Mouse (Mus musculus) kidney, postnatal 0 days (tissue): ENCODE results near the gene Slc4a1. TPM values are rescaled to one million over a fixed set of nuclear protein-coding genes. Genes with fewer than 3 reads are reported as not detected.

Source experiments
- ATAC-seq: fragments of 200-750 bp; cut with Nextera tagmentation; replicated peaks from 2 replicates; pipeline ENCODE4 v1.8.0; 2017; ENCODE audit warnings: low read depth, moderate number of reproducible peaks, moderate TSS enrichment, moderate library complexity; ENCODE audit not compliant: low FRiP score
- DNase-seq: peaks from one replicate; pipeline ENCODE4 v3.0.0-alpha.2; 2016; ENCODE audit warnings: low spot score
- H3K27ac ChIP-seq: fragments of 300-500 bp; sonication (generic); 2 replicates; pipeline ENCODE4 v1.5.1; 2014; ENCODE audit warnings: mild to moderate bottlenecking
- H3K27me3 ChIP-seq: fragments of 300-500 bp; sonication (generic); 2 replicates; pipeline ENCODE4 v1.6.1; 2014; ENCODE audit warnings: low read length, mixed read lengths; ENCODE audit not compliant: insufficient read depth
- H3K36me3 ChIP-seq: fragments of 300-500 bp; sonication (generic); 2 replicates; pipeline ENCODE4 v1.6.1; 2014; ENCODE audit warnings: low read length, mixed read lengths; ENCODE audit not compliant: insufficient read depth
- H3K4me1 ChIP-seq: fragments of 300-500 bp; sonication (generic); replicated peaks from 2 replicates; pipeline ENCODE4 v1.6.1; 2014; ENCODE audit warnings: antibody characterized with exemption, low read length, mixed read lengths; ENCODE audit not compliant: insufficient read depth
- H3K4me2 ChIP-seq: fragments of 300-500 bp; sonication (generic); 2 replicates; pipeline ENCODE4 v1.6.1; 2014; ENCODE audit warnings: mild to moderate bottlenecking, low read length, moderate library complexity, mixed read lengths
- H3K4me3 ChIP-seq: fragments of 300-500 bp; sonication (generic); replicated peaks from 2 replicates; pipeline ENCODE4 v1.5.1; 2014; ENCODE audit warnings: low read depth, low read length
- H3K9ac ChIP-seq: fragments of 300-500 bp; sonication (generic); 2 replicates; pipeline ENCODE4 v1.6.1; 2014; ENCODE audit warnings: low read depth, low read length
- H3K9me3 ChIP-seq: fragments of 300-500 bp; sonication (generic); replicated peaks from 2 replicates; pipeline ENCODE4 v1.6.1; 2016; ENCODE audit warnings: low read length, inconsistent platforms, mixed read lengths
- CTCF ChIP-seq: IDR thresholded peaks from 2 replicates; pipeline ENCODE4 v1.5.1; 2016; ENCODE audit warnings: antibody characterized with exemption, low read depth, mild to moderate bottlenecking, moderate library complexity
- WGBS: fragments of 180-500 bp; shearing (Covaris S2); extraction: QIAGEN DNeasy Blood & Tissue Kit; methylation state at CpG from one replicate; pipeline ENCODE4 v1.1.7; 2014; 5-methylcytosine and 5-hydroxymethylcytosine counted together
- polyA plus RNA-seq: library from polyadenylated mRNA; unstranded; fragments of >200 nt; fragmentation: Nextera tagmentation; extraction: Ambion mirVana; gene quantifications from 2 replicates; pipeline ENCODE4 v1.2.1, GENCODE M21; 2015

Gene Slc4a1
- polyA plus RNA-seq, 1 experiment from 2014 or later: 7.4 TPM

DNA sequence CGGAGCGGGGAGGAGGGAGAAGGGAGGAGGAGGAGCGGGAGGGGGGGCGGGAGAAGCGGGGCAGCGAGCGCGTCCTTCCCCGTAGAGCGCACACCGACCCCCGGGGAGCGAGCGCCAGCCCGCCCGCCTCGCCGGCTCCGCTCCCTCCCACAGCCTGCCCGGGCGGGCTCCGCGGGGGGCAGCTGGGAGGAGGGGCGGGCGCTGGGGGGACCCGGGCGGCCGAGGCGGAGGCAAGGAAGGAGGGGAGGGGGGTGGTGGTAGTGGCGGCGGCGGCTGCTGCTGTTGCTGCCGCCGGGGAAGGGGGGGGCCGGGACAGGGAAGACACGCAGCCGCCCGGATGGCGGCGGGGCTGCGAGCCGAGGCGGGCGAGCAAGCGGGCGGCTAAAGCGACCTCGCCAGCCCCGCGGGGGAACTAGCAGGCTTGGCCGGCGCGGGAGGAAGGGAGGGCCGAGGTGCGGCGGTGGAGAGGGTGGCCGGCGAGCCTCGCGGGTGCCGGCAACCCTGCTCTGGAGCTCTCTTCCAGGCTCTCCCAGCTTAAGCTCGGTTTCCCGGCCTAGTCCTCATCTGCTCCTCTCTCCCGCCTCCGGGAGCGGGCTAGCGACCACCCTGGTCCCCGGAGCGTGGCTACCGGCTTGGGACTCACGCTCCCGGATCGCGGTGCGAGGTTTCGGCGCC lies 48.0 kb downstream of the Slc4a1 start:
- no peaks in the 10 kb centered on the region for H3K9me3 ChIP-seq
- peak overlapping the region; percentile 99 for H3K4me3 ChIP-seq
- H3K9ac ChIP-seq: peak overlapping the region; percentile 97

DNA sequence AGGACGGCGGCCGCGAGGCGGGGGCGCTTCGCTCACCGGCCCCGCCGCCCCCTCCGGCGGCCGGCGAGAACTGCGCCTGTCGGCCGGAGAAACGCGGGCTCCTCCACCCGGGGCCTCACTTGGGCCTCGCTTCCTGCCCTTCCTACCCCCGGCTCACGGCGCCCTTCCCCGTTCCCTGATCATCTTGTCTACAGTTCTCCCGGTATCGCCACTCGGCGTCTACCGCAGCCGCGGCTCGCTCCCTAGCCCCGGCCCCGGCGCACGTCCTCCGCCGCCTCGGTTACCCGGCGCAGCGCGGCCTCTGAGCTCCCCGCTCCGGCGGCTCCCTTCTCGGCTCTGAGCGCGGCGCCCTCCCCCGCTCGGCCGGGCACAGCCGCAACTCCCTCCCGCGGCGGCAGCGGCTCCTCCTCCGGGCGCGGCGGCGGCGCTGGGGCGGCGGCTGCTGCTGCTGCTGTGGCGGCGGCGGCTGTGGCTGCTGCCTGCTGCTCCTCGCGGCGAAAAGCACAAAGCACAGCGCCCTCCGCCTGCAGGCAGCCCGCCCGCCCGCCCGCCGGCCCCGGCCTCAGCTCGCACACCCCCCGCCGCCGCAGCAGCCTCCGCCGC lies 48.6 kb downstream of the Slc4a1 start:
- no peak for TF ChIP-seq CTCF
- peak; percentile 23 for ATAC-seq

More for the DNA sequence above, 48.0 kb downstream of the Slc4a1 start:
- 0 out of 2 replicates have a peak, but pooled peaks cover 3% of the 10 kb centered on the region for H3K4me1 ChIP-seq
- ATAC-seq: peak; percentile 53
- peak; percentile 87 for DNase-seq
- no peak for TF ChIP-seq CTCF
- no peaks in the 10 kb centered on the region for H3K27me3 ChIP-seq
- peak overlapping the region; percentile 82 for H3K4me2 ChIP-seq
- under 1% methylated on average over 64 of the region's 77 CpGs for WGBS
- H3K27ac ChIP-seq: peak overlapping the region; percentile 99
- H3K36me3 ChIP-seq: peaks cover 17% of the 10 kb centered on the region

DNA sequence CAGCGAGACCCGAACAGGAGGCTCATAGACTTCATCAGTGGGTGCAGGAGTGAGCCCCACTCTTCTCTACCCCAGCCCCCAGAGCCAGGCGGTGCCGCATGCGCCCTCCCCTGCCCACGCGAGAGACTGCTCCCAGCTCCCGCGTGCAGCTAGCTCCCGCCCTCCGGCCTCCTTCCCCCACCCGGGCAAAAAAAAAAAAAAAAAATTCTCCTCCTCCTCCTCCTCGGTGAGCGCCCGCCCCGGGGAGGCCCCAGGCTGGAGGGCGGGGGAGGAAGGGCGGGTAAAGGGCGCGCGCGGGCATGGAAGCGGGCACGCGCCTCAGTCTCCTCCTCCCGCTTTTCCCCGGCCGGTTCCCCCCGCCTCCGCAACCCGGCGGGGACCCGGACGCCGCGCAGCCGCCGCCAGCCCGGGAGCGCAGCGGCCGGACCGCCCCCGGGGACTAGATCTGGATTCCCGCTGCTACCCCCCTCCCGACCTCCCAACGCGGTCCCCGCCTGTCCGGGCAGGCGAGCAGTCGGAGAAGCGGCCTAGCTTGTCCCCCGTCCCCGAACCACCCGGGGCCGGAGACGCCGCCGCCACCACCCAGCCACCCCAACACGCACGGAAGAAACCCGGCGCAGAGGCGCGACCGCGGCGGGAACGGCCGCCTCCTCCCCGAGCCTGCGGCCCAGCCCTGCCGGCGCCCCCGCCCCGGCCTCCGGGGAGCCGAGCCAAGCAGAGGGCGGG lies 49.3 kb downstream of the Slc4a1 start:
- Histone ChIP-seq H3K9me3 (no peaks in the 10 kb centered on the region), H3K27me3 (no peaks in the 10 kb centered on the region), H3K4me1 (0 out of 2 replicates have a peak, but pooled peaks cover 3% of the 10 kb centered on the region), H3K9ac (peak overlapping the region; percentile 97), H3K4me2 (peak overlapping the region; percentile 82), H3K36me3 (peaks cover 30% of the 10 kb centered on the region), H3K27ac (peak overlapping the region; percentile 99), H3K4me3 (peak overlapping the region; percentile 99)
- DNase-seq: peak; percentile 92
- WGBS: under 1% methylated on average over 32 of the region's 80 CpGs
- peak; percentile 23 for ATAC-seq
- no peak for TF ChIP-seq CTCF

More for the DNA sequence above, 48.6 kb downstream of the Slc4a1 start:
- no peaks in the 10 kb centered on the region for H3K9me3 ChIP-seq
- H3K27me3 ChIP-seq: no peaks in the 10 kb centered on the region
- peaks cover 24% of the 10 kb centered on the region for H3K36me3 ChIP-seq
- DNase-seq: peak; percentile 78
- peak overlapping the region; percentile 82 for H3K4me2 ChIP-seq
- H3K27ac ChIP-seq: peak overlapping the region; percentile 99
- WGBS: 0% methylated on average over 52 of the region's 87 CpGs
- peak overlapping the region; percentile 99 for H3K4me3 ChIP-seq
- 0 out of 2 replicates have a peak, but pooled peaks cover 3% of the 10 kb centered on the region for H3K4me1 ChIP-seq
- peak overlapping the region; percentile 97 for H3K9ac ChIP-seq

DNA sequence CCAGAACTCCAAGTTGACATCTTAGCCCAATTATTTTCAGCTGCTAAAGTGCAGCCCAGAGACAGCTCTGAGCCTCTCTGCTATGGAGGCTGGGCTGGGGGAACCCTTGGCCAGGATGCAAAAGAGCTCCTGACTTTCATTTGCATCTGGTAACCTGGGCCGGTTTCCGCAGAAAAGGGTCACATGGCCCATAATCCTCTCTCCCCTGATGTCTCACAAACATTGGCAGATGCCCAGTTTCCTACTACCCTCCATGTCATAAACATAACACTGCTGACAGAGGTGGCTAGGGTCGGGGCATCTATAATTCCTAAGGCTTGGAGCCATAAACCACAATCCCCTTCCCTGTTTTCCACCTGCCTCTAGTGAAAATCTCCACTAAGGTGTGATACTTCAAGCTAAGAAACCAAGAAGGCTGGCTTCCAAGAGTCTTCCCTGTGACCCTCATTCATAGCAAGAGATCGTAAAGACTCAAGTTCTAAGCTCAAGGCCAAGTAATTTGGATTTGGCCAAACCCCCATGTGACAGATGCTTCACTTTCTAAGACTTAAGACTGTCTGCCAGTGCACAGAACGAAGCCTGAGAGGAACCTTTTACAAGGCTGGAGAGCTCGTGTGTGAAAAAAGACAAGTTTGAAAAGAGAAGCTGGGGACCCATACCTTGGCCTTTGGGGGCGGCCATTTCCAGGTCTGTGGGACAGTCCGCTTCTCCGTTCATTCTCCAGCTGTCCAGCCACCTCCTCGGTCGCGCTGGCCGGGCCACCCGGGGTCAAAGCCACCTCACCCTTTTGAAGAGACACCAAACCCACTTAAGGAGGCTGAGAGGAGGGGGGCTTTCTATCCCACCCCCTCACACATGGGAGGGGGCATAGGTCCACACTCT lies 50.1 kb downstream of the Slc4a1 start:
- H3K4me3 ChIP-seq: peak overlapping the region; percentile 99
- H3K27ac ChIP-seq: peak overlapping the region; percentile 99
- ATAC-seq (no peak), DNase-seq (no peak)
- H3K4me1 ChIP-seq: peaks cover 5% of the 10 kb centered on the region; the same call in 1 of the 2 replicates
- peaks cover 30% of the 10 kb centered on the region for H3K36me3 ChIP-seq
- no peaks in the 10 kb centered on the region for H3K27me3 ChIP-seq
- H3K4me2 ChIP-seq: peak overlapping the region; percentile 82
- no peaks in the 10 kb centered on the region for H3K9me3 ChIP-seq
- H3K9ac ChIP-seq: peak overlapping the region; percentile 97
- no peak for TF ChIP-seq CTCF
- 15% methylated on average over 14 of the region's 14 CpGs for WGBS

- H3K36me3 ChIP-seq: peaks cover 36% of the 10 kb centered on the region
- no peak overlapping the region for H3K4me2 ChIP-seq
- no peak for DNase-seq
- H3K27ac ChIP-seq: no peak overlapping the region
- H3K9ac ChIP-seq: no peak overlapping the region
- TF ChIP-seq CTCF: no peak
- peaks cover 14% of the 10 kb centered on the region; the same call in 1 of the 2 replicates for H3K4me1 ChIP-seq
- H3K4me3 ChIP-seq: no peak overlapping the region
- H3K27me3 ChIP-seq: no peaks in the 10 kb centered on the region
- no peaks in the 10 kb centered on the region for H3K9me3 ChIP-seq
- 90% methylated on average over 12 of the region's 12 CpGs for WGBS
- ATAC-seq: no peak
Observed at GRCm38 (mm10) chr11:102314321-102314720, 51.7 kb downstream of the Slc4a1 start.
